Mouse (Mus musculus) hindbrain, embryonic 14.5 days (tissue): ENCODE results near the gene Mybph. TPM values are rescaled to one million over a fixed set of nuclear protein-coding genes. Genes with fewer than 3 reads are reported as not detected.

ENCODE experiments used
- ATAC-seq: fragments of 200-750 bp; cut with Nextera tagmentation; 2 replicates; pipeline ENCODE4 v1.8.0; 2017; ENCODE audit warnings: moderate number of reproducible peaks, mild to moderate bottlenecking, moderate TSS enrichment, moderate library complexity; ENCODE audit not compliant: low FRiP score
- DNase-seq: peaks from one replicate; pipeline ENCODE4 v3.0.0-alpha.2; 2015; ENCODE audit warnings: low spot score
- H3K27ac ChIP-seq: fragments of 300-500 bp; sonication (generic); 2 replicates; pipeline ENCODE4 v1.5.1; 2014; ENCODE audit warnings: mild to moderate bottlenecking, moderate library complexity
- H3K27me3 ChIP-seq: fragments of 300-500 bp; sonication (generic); 2 replicates; pipeline ENCODE4 v1.6.1; 2014; ENCODE audit warnings: mild to moderate bottlenecking, low read length, mixed read lengths; ENCODE audit not compliant: control insufficient read depth, insufficient read depth
- H3K36me3 ChIP-seq: fragments of 300-500 bp; sonication (generic); replicated peaks from 2 replicates; pipeline ENCODE4 v1.6.1; 2014; ENCODE audit not compliant: control insufficient read depth, insufficient read depth
- H3K4me1 ChIP-seq: fragments of 300-500 bp; sonication (generic); replicated peaks from 2 replicates; pipeline ENCODE4 v1.6.1; 2014; ENCODE audit warnings: antibody characterized with exemption, low read length, mixed read lengths; ENCODE audit not compliant: control insufficient read depth, insufficient read depth
- H3K4me2 ChIP-seq: fragments of 300-500 bp; sonication (generic); replicated peaks from 2 replicates; pipeline ENCODE4 v1.6.1; 2014; ENCODE audit warnings: mild to moderate bottlenecking, moderate library complexity
- H3K4me3 ChIP-seq: fragments of 300-500 bp; sonication (generic); replicated peaks from 2 replicates; pipeline ENCODE4 v1.5.1; 2014; ENCODE audit warnings: mild to moderate bottlenecking, low read length
- H3K9ac ChIP-seq: fragments of 300-500 bp; sonication (generic); 2 replicates; pipeline ENCODE4 v1.6.1; 2014
- H3K9me3 ChIP-seq: fragments of 300-500 bp; sonication (generic); 2 replicates; pipeline ENCODE4 v1.6.1; 2016; ENCODE audit warnings: low read length; ENCODE audit not compliant: control insufficient read depth
- WGBS: fragments of 180-500 bp; shearing (Covaris S2); extraction: QIAGEN DNeasy Blood & Tissue Kit; methylation state at CpG from one replicate; pipeline ENCODE4 v1.1.7; 2014; 5-methylcytosine and 5-hydroxymethylcytosine counted together
- polyA plus RNA-seq: library from polyadenylated mRNA; unstranded; fragments of >200 nt; fragmentation: Nextera tagmentation; extraction: Ambion mirVana; gene quantifications from 2 replicates; pipeline ENCODE4 v1.2.1, GENCODE M21; 2014

Mybph gene
- 0.27 TPM in 1 of 2 replicates, not detected in the other for polyA plus RNA-seq

GRCm38 (mm10) chr1:134193126-134193525, at the start of gene Mybph:
Gene Mybph (plus strand): TSS chr1:134193448.
- Histone ChIP-seq H3K9me3 (no peaks in the 10 kb centered on the region), H3K9ac (no peak within 1 kb of the TSS), H3K4me2 (no peak within 1 kb of the TSS), H3K4me1 (peaks cover 14% of the 10 kb centered on the region; the same call in 1 of the 2 replicates), H3K4me3 (no peak within 1 kb of the TSS), H3K27me3 (no peaks in the 10 kb centered on the region), H3K27ac (no peak within 1 kb of the TSS), H3K36me3 (no peaks in the 10 kb centered on the region)
- DNase-seq = no peak
- ATAC-seq = no peak
- 77% methylated on average over 1 of the region's 1 CpGs for WGBS

- WGBS = 76% methylated on average over 8 of the region's 8 CpGs
- Histone ChIP-seq H3K27ac (no peak overlapping the region), H3K36me3 (no peaks in the 10 kb centered on the region), H3K4me3 (no peak overlapping the region), H3K4me1 (peaks cover 15% of the 10 kb centered on the region), H3K4me2 (no peak overlapping the region), H3K27me3 (no peaks in the 10 kb centered on the region), H3K9me3 (no peaks in the 10 kb centered on the region), H3K9ac (no peak overlapping the region)
- no peak for ATAC-seq
- DNase-seq = no peak
Observed at GRCm38 (mm10) chr1:134146066-134146465, 47.2 kb upstream of the Mybph start.

GRCm38 (mm10) chr1:134150076-134150475, 43.2 kb upstream of the Mybph start:
- H3K9me3 ChIP-seq = no peaks in the 10 kb centered on the region
- ATAC-seq = no peak
- H3K4me1 ChIP-seq = no peaks in the 10 kb centered on the region
- H3K27ac ChIP-seq = no peak overlapping the region
- no peaks in the 10 kb centered on the region for H3K36me3 ChIP-seq
- no peaks in the 10 kb centered on the region for H3K27me3 ChIP-seq
- no peak overlapping the region for H3K4me2 ChIP-seq
- WGBS = 62% methylated on average over 8 of the region's 8 CpGs
- H3K4me3 ChIP-seq = no peak overlapping the region
- no peak for DNase-seq
- no peak overlapping the region for H3K9ac ChIP-seq

GRCm38 (mm10) chr1:134150745-134151144, 42.5 kb upstream of the Mybph start:
- WGBS = 94% methylated on average over 9 of the region's 9 CpGs
- no peak for ATAC-seq
- H3K9ac ChIP-seq = no peak overlapping the region

GRCm38 (mm10) chr1:134151655-134152412, 41.4 kb upstream of the Mybph start:
- ATAC-seq = peak; percentile 84
- H3K4me3 ChIP-seq = no peak overlapping the region
- no peaks in the 10 kb centered on the region for H3K27me3 ChIP-seq
- H3K36me3 ChIP-seq = no peaks in the 10 kb centered on the region
- no peak overlapping the region for H3K9ac ChIP-seq
- H3K9me3 ChIP-seq = no peaks in the 10 kb centered on the region
- no peaks in the 10 kb centered on the region for H3K4me1 ChIP-seq
- DNase-seq = peak; percentile 99
- H3K27ac ChIP-seq = no peak overlapping the region
- no peak overlapping the region for H3K4me2 ChIP-seq
- WGBS = 36% methylated on average over 13 of the region's 13 CpGs

More at GRCm38 (mm10) chr1:134150745-134151144, 42.5 kb upstream of the Mybph start:
- Histone ChIP-seq H3K36me3 (no peaks in the 10 kb centered on the region), H3K4me1 (no peaks in the 10 kb centered on the region), H3K27ac (no peak overlapping the region), H3K27me3 (no peaks in the 10 kb centered on the region), H3K9me3 (no peaks in the 10 kb centered on the region), H3K4me2 (no peak overlapping the region), H3K4me3 (no peak overlapping the region)
- DNase-seq = no peak

- H3K36me3 ChIP-seq = no peaks in the 10 kb centered on the region
- H3K4me2 ChIP-seq = no peak overlapping the region
- H3K27ac ChIP-seq = no peak overlapping the region
- no peak for ATAC-seq
- H3K9ac ChIP-seq = no peak overlapping the region
- WGBS = 77% methylated on average over 21 of the region's 21 CpGs
- no peaks in the 10 kb centered on the region for H3K9me3 ChIP-seq
- H3K4me1 ChIP-seq = no peaks in the 10 kb centered on the region
- H3K27me3 ChIP-seq = no peaks in the 10 kb centered on the region
- H3K4me3 ChIP-seq = no peak overlapping the region
- DNase-seq = no peak
Observed at GRCm38 (mm10) chr1:134152626-134153590, 40.3 kb upstream of the Mybph start.

DNA sequence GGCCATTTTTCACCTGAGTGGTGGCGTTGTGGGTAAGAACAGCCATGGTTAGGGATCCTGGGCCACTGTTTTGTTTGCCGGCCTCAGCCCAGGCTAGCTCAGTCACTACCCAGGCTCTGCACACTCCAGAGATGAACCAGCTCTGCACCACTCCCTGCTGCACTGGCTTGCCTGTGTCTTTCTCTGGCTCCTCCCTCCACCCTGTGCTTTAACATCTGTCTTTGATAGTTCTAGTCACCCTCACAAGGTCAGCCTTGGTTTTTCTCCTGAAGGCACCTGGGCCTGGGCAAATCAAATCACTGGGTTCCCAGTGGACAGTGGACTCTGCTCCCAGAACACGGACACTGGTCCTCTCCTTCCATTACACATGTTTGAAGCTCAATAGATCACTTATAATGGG, 39.1 kb upstream of the Mybph start:
- WGBS = 85% methylated on average over 3 of the region's 3 CpGs

GRCm38 (mm10) chr1:134154655-134155054, 38.6 kb upstream of the Mybph start:
- Histone ChIP-seq H3K36me3 (no peaks in the 10 kb centered on the region), H3K9ac (no peak overlapping the region), H3K4me1 (no peaks in the 10 kb centered on the region), H3K4me2 (no peak overlapping the region), H3K27ac (no peak overlapping the region), H3K4me3 (no peak overlapping the region), H3K9me3 (no peaks in the 10 kb centered on the region), H3K27me3 (no peaks in the 10 kb centered on the region)
- no peak for DNase-seq
- no peak for ATAC-seq
- WGBS = 59% methylated on average over 3 of the region's 3 CpGs

More for the DNA sequence above, 39.1 kb upstream of the Mybph start:
- no peaks in the 10 kb centered on the region for H3K4me1 ChIP-seq
- H3K9ac ChIP-seq = no peak overlapping the region
- H3K4me2 ChIP-seq = no peak overlapping the region
- ATAC-seq (no peak), DNase-seq (no peak)
- no peaks in the 10 kb centered on the region for H3K27me3 ChIP-seq
- H3K36me3 ChIP-seq = no peaks in the 10 kb centered on the region
- H3K9me3 ChIP-seq = no peaks in the 10 kb centered on the region
- no peak overlapping the region for H3K27ac ChIP-seq
- no peak overlapping the region for H3K4me3 ChIP-seq

- Histone ChIP-seq H3K36me3 (no peaks in the 10 kb centered on the region), H3K27me3 (no peaks in the 10 kb centered on the region), H3K9me3 (no peaks in the 10 kb centered on the region), H3K9ac (no peak overlapping the region), H3K4me2 (no peak overlapping the region), H3K4me3 (no peak overlapping the region), H3K4me1 (no peaks in the 10 kb centered on the region), H3K27ac (no peak overlapping the region)
- WGBS = 94% methylated on average over 3 of the region's 3 CpGs
- DNase-seq (no peak), ATAC-seq (no peak)
Observed at GRCm38 (mm10) chr1:134160404-134160803, 32.8 kb upstream of the Mybph start.
